Mouse (Mus musculus) heart, postnatal 0 days (tissue): ENCODE data around the gene Syndig1l.

Experiments
- CTCF ChIP-seq: IDR thresholded peaks from 2 replicates; pipeline ENCODE4 v1.5.1; 2016; ENCODE audit warnings: antibody characterized with exemption, control low read depth, low read depth
- EP300 ChIP-seq: IDR thresholded peaks from 2 replicates; pipeline ENCODE4 v1.6.1; 2016; ENCODE audit warnings: antibody characterized with exemption, low read depth

DNA sequence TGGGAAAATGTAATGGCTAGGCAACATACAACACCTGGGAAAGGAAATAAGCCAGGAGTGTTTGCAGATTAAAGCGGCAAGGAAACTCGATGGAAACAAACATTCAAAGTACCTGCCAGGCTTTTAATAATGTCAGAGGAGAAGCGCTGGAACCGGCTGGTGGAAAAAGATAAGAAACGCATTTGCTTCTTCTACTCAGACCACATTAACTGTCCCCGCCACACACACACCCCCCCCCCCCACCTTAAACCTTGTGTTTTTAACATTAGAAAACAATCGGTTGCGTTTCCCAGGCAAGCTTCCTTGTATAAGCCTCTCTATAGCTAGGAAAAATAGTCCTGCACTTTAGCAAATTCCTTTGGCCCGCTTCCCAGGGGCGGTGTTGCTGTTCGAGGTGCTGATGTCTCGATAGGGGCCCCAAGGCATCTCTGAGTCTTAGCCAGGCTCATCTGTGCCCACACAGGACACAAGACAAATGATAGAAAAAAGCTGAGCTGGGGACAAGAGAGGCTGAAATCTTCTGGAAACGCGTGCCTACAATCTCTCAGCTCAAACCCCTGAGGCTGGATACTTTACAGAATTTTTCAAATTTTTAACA is 11.3 kb upstream of the Syndig1l start:
- no peak for TF ChIP-seq CTCF
- TF ChIP-seq EP300 = no peak
